Mouse (Mus musculus): ENCODE measurements around the gene Dtnbp1.

DNA sequence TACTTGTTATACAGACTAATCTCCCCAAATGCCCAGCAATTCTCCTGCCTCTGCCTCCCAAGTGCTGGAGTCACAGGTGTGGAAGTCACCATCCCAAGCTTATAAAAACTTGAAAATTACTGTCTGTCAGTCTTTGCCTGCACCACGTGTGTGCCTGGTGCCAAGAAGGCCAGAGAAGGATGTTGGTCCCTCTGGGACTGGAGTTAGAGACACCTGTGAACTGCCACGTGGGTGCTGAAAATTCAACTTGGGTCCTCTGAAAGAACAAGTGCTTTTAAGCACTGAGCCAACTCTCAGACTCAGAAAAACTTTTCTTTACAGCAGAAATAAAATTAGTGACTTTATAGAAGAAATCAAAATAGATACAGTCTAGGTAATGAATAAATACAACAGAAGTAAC, 15.6 kb downstream of the Dtnbp1 start:
- TF ChIP-seq GATA1 (IDR thresholded peaks at IDR 0.05; ENCODE audit: borderline replicate concordance, low read length) (no peak), FLI1 (IDR thresholded peaks at IDR 0.05; ENCODE audit: low read length) (no peak)

Measured in megakaryocyte, embryonic 14.5 days (primary cell).